Mouse (Mus musculus): ENCODE data around the gene Trpm3. TPM values are rescaled to one million over a fixed set of nuclear protein-coding genes. Genes with fewer than 3 reads are reported as not detected.
"Not testable (repeated sequence)": the region's sequence is repeated elsewhere in the genome, so short reads cannot be mapped to it uniquely, and the experiment has no call there.

The Trpm3 gene
- total RNA-seq, 1 experiment from 2014 or later: not detected

GRCm38 (mm10) chr19:22977508-22977907 is 838.7 kb downstream of the Trpm3 start:
- ATAC-seq (replicated peaks; ENCODE audit: insufficient number of reproducible peaks, low FRiP score, low TSS enrichment, poor library complexity, severe bottlenecking): no peak

- ATAC-seq (replicated peaks; ENCODE audit: insufficient number of reproducible peaks, low FRiP score, low TSS enrichment, poor library complexity, severe bottlenecking): no peak
Measured at GRCm38 (mm10) chr19:22978763-22979162, 839.9 kb downstream of the Trpm3 start.

DNA sequence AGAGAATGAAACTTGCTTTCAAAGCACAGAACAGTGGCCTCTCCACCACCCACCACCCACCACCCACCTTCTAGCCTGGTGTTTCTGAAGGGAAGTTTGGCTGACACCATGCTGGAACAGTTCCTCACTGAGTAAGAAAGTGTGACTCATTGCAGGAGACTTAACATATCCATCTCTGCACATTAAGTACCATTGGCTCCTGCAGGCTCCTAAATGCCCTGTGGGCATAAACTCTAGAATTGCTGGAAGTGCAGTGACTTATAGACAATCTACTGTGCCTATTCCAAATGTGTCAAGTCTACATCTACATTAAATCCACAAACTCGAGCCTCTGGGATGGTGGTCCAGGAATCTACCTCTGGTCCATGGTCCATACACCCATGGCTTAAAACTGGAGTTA is 840.3 kb downstream of the Trpm3 start:
- ATAC-seq (replicated peaks; ENCODE audit: insufficient number of reproducible peaks, low FRiP score, low TSS enrichment, poor library complexity, severe bottlenecking): no peak

- no peak for ATAC-seq (replicated peaks; ENCODE audit: insufficient number of reproducible peaks, low FRiP score, low TSS enrichment, poor library complexity, severe bottlenecking)
Measured at GRCm38 (mm10) chr19:22987914-22988313, 849.1 kb downstream of the Trpm3 start.

- no peak for ATAC-seq (replicated peaks; ENCODE audit: insufficient number of reproducible peaks, low FRiP score, low TSS enrichment, poor library complexity, severe bottlenecking)
Measured at GRCm38 (mm10) chr19:22993946-22994345, 855.1 kb downstream of the Trpm3 start.

GRCm38 (mm10) chr19:22994531-22994930 is 855.7 kb downstream of the Trpm3 start:
- ATAC-seq (replicated peaks; ENCODE audit: insufficient number of reproducible peaks, low FRiP score, low TSS enrichment, poor library complexity, severe bottlenecking): no peak

- ATAC-seq (replicated peaks; ENCODE audit: insufficient number of reproducible peaks, low FRiP score, low TSS enrichment, poor library complexity, severe bottlenecking): no peak
Measured at GRCm38 (mm10) chr19:23000293-23000692, 861.4 kb downstream of the Trpm3 start.

DNA sequence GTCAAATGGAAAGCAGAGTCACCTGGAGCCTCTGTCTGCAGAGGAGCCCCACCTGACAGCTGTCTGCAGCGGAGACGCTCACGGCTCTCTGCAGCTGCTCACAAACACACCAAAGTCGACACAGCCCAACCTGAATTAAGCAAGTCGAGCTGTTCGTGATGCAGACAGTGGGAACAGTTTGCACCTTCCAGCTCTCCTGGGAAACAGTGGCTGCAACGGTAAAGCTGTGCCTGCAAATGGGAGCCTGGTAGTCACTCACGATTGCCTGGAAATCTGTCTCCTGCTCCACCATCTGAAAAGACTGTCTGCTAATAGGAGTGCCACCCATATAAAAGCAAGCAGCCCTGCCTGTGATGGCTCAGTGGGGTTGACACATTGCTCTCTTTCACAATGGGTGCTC is 865.0 kb downstream of the Trpm3 start:
- no peak for ATAC-seq (replicated peaks; ENCODE audit: insufficient number of reproducible peaks, low FRiP score, low TSS enrichment, poor library complexity, severe bottlenecking)

DNA sequence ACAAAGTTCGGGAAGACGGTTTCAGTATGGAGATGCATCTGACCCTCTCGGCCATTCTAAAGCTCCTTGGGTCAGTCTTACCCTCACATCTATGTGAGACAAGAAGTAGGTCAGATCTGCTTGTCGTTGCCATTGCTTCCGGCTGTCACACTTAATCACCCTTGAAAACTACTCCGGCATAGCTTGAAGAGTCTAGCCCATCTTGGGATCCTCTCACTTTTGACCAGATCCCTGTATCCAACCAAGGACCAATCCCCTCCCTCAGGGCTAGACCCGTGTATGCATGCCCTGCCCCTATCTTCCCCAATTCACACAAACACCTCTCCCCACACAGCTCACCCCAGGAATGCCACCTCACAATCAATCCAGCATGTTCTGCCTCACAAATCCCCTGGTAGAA is 867.0 kb downstream of the Trpm3 start:
- ATAC-seq (replicated peaks; ENCODE audit: insufficient number of reproducible peaks, low FRiP score, low TSS enrichment, poor library complexity, severe bottlenecking): no peak

- ATAC-seq (replicated peaks; ENCODE audit: insufficient number of reproducible peaks, low FRiP score, low TSS enrichment, poor library complexity, severe bottlenecking): no peak
Measured at GRCm38 (mm10) chr19:23006517-23007273, 867.8 kb downstream of the Trpm3 start.

DNA sequence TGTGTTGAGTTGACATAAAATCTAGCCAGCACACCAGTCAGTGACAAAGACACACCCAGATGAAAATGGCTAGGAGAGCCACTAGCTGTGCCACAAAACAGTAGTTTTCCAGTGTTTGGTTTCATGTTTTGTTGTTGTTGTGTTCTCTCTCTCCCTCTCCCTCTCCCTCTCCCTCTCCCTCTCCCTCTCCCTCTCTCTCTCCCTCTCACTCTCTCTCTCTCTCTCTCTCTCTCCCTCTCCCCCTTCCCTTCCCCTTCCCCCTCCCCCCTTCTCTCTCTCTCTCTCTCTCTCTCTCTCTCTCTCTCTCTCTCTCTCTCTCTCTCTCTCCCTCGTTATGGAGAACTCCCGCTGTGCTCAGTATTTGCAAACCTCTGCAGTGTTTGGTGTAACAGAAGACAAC is 874.8 kb downstream of the Trpm3 start:
- ATAC-seq (replicated peaks; ENCODE audit: insufficient number of reproducible peaks, low FRiP score, low TSS enrichment, poor library complexity, severe bottlenecking): no peak

GRCm38 (mm10) chr19:23015516-23015915 is 876.7 kb downstream of the Trpm3 start:
- ATAC-seq (replicated peaks; ENCODE audit: insufficient number of reproducible peaks, low FRiP score, low TSS enrichment, poor library complexity, severe bottlenecking): 0 out of 2 replicates have a peak, but pooled peaks have one; percentile 53

DNA sequence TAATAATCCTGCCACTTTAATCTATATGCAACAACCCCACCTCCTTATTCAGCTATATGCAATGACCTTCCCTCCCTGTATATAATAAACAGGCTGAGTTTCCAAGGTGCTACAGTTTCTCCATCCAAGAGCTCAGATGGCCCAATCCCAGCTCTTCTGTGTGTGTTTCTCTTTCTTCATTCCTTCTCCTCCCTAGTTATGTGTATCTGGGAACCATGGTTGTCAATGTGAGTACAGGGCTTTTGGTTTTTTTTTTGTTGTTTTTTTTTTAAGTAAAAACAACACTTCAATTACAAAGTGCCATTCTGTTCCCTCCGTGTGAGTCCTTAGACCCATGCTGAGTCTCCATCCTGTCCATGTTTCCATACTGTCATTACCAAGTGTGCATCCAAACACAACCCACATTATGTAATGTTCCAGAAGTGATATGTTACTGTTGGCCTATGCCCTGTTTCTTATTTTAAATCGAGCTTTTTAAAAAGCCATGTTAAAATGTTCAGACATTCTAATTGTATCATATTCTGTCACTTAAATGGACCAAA is 879.4 kb downstream of the Trpm3 start:
- ATAC-seq (replicated peaks; ENCODE audit: insufficient number of reproducible peaks, low FRiP score, low TSS enrichment, poor library complexity, severe bottlenecking): no peak

DNA sequence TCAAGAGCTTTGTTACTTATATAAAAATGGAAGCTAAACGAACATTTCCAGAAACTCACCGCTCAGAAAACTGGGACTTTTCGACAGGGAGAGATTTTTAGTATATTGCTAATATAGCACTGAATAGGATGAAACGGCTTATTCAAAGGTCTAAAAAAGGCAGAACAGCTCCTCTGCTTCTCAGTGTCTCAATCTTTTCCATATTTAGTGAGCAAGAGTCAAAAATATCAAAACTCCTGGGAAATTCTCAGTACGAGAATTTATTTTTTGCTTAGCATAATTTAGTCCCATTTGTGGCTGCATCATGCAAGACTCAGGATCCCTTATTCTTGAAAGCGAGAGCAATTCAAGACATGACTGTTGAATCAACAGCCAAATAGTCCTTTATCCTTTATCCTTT is 884.1 kb downstream of the Trpm3 start:
- ATAC-seq (replicated peaks; ENCODE audit: insufficient number of reproducible peaks, low FRiP score, low TSS enrichment, poor library complexity, severe bottlenecking): no peak

DNA sequence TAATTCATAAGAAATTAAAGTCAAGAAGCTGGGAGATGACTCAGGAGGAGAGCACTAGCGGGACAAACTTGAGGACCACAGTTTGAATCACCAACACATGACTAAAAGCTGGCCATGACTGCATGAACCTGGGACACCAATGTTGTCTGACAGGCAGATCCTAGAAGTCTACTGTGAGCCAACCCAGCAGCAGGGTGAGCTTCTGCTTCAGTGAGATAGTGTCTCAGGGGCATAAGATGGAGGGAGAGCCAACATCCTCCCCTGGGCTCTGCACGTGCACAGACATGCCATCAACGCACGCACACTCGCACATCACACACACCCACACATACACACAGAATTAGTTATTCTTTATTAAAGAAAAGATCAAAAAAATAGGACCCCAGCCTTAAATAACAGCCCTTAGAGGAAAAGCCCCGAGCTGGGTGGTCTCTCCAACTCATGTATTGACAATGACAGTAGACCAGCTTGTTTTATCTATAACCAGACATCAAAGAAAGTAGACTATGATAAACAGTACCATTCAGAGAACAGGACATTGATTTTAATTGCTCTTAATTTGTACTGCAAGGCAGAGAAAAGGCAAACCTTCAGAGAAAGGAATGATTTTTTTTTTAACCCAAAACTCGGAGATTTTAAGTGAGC is 884.6 kb downstream of the Trpm3 start:
- no peak for ATAC-seq (replicated peaks; ENCODE audit: insufficient number of reproducible peaks, low FRiP score, low TSS enrichment, poor library complexity, severe bottlenecking)

DNA sequence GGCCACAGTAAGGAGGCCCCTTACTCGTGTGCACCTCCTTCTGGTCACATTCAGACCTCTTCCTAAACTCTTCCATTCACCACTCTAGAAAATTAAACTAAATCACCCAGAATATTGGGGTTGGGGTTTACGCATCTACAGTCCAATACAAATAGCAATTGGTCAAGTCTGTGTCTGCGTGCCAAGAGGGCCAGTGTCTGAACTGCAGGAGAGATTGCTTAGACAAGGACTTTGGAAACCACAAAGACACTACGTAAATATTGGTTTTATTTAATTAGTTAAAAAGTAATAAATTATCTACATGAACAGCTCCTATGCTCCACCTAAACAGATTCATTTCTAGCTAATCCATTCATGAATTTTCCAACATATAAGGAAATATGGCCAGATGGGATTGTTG is 886.0 kb downstream of the Trpm3 start:
- ATAC-seq (replicated peaks; ENCODE audit: insufficient number of reproducible peaks, low FRiP score, low TSS enrichment, poor library complexity, severe bottlenecking): no peak

GRCm38 (mm10) chr19:23026427-23026826 is 887.6 kb downstream of the Trpm3 start:
- no peak for ATAC-seq (replicated peaks; ENCODE audit: insufficient number of reproducible peaks, low FRiP score, low TSS enrichment, poor library complexity, severe bottlenecking)

GRCm38 (mm10) chr19:23028283-23028682 is 889.4 kb downstream of the Trpm3 start:
- ATAC-seq (replicated peaks; ENCODE audit: insufficient number of reproducible peaks, low FRiP score, low TSS enrichment, poor library complexity, severe bottlenecking): no peak

DNA sequence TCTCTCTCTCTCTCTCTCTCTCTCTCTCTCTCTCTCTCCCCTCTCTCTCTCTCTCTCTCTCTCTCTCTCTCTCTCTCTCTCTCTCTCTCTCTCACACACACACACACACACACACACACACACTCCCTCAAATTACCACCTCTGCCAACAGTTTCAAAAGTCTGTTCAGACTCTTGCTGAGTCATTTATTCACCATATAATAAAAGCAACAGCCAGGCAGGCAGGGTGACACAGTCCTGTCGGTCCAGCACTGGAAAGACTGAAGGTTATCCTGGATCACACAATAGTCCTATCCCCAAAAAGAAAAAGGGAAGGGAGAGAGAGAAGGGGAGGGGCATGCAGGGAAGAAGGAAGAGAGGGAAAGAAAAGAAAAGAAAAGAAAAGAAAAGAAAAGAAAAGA is 894.5 kb downstream of the Trpm3 start:
- ATAC-seq (replicated peaks; ENCODE audit: insufficient number of reproducible peaks, low FRiP score, low TSS enrichment, poor library complexity, severe bottlenecking): not testable (repeated sequence)

DNA sequence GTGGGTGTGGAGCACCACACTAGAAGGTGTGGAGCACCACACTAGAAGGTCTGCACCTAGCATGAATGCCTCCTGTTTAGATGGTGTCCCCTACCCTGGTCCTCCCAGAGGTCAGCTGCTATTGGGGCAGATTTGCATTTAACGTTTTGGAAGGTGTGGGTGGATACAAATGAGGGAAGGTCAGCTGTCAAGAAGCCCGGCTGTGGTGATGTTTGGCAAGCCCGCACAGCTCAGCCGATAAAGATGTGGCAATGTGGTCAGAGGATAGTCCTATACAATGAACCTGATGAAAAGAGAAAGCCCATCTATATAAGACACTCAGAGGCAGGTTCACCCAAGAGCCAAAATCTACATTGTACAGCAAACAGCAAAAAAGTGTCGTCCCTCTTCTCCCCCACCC is 895.3 kb downstream of the Trpm3 start:
- no peak for ATAC-seq (replicated peaks; ENCODE audit: insufficient number of reproducible peaks, low FRiP score, low TSS enrichment, poor library complexity, severe bottlenecking)
